ENCODE assay signal across 8 mouse cellular contexts in the genomic region with DNA sequence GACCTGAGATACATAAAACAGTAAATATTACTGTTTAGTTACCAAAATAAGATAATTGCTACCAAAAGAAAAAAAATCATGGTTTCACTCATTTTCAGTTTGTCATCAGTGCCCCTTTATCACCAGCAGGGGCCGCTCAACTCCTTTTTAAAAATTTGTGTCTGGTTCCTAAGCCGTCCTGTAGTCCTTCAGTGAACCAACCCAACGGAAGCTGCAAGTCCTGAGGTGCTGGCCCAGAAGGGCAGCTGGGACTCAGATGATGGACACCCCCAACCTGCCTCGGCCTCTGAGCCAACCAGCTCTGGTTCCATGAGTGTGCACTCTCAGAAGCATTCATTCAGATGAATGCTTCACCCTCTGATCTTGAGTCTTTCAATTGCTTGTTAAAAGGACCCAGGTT. TPM values are rescaled to one million over a fixed set of nuclear protein-coding genes. Genes with fewer than 3 reads are reported as not detected.
DNase-seq lines count a peak whose midpoint lies in the region; ATAC-seq lines count a peak whose summit lies in the region.

No protein-coding gene starts in this region.

- no peak overlapping the region for H3K9ac ChIP-seq in heart, embryonic 12.5 days

- no peaks in the 10 kb centered on the region for H3K27me3 ChIP-seq in heart, embryonic 10.5 days (ENCODE audit: insufficient read depth, poor library complexity, severe bottlenecking)
- H3K27me3 ChIP-seq in heart, embryonic 12.5 days (replicated peaks): no peaks in the 10 kb centered on the region

- no peak overlapping the region for H3K4me3 ChIP-seq in heart, embryonic 10.5 days
- H3K4me3 ChIP-seq in heart, embryonic 12.5 days: no peak overlapping the region

- H3K4me2 ChIP-seq in heart, embryonic 12.5 days: no peak overlapping the region

- ATAC-seq in heart, embryonic 12.5 days (ENCODE audit: insufficient number of reproducible peaks, low FRiP score): no peak
- ATAC-seq in megakaryocyte, adult 5-6 weeks (ENCODE audit: poor library complexity, severe bottlenecking): peak; percentile 74

- no peak for DNase-seq in heart, embryonic 10.5 days (ENCODE audit: low spot score)
- peak; percentile 33 for DNase-seq in MEL-GATA-1-ER (ENCODE audit: extremely low read depth, low read depth)
- peak; percentile 73 for DNase-seq in cerebellum, adult 9-10 months
- DNase-seq in frontal cortex, postnatal 25 days (ENCODE audit: low spot score in 2 of 2): peak; percentile 50 to 52
- DNase-seq in kidney, postnatal 4 days: peak; percentile 71 to 80
- DNase-seq in right cerebral cortex, postnatal 25 days: peak; percentile 42

- peaks cover 36% of the 10 kb centered on the region for H3K4me1 ChIP-seq in heart, embryonic 10.5 days
- peaks cover 46% of the 10 kb centered on the region for H3K4me1 ChIP-seq in heart, embryonic 12.5 days (replicated peaks)

- H3K9me3 ChIP-seq in heart, embryonic 10.5 days: no peaks in the 10 kb centered on the region
- H3K9me3 ChIP-seq in heart, embryonic 12.5 days (replicated peaks): no peaks in the 10 kb centered on the region

- H3K36me3 ChIP-seq in heart, embryonic 10.5 days: peaks cover 3% of the 10 kb centered on the region
- H3K36me3 ChIP-seq in heart, embryonic 12.5 days: peaks cover 7% of the 10 kb centered on the region; the same call in 1 of the 2 replicates

- H3K27ac ChIP-seq in heart, embryonic 10.5 days: peak overlapping the region; percentile 60; the same call in 1 of the 2 replicates
- H3K27ac ChIP-seq in heart, embryonic 12.5 days (ENCODE audit: poor library complexity, severe bottlenecking): no peak overlapping the region

- 7% methylated on average over 4 of the region's 4 CpGs for WGBS in heart, embryonic 10.5 days
- WGBS in heart, embryonic 12.5 days: 3% methylated on average over 4 of the region's 4 CpGs

RNA-seq across cellular contexts. Expression of gene Cep63, which starts 10.2 kb away (rescaled TPM):
- 51.9 and 53.4 TPM in 2 replicates for polyA plus RNA-seq in heart, embryonic 10.5 days (2016; fragmentation: Nextera tagmentation; extraction: Ambion mirVana)
- 44.2 and 51.4 TPM in 2 replicates for polyA plus RNA-seq in heart, embryonic 12.5 days (2016; fragmentation: Nextera tagmentation; extraction: Ambion mirVana)
- 26.7 and 30.0 TPM in 2 replicates for total RNA-seq in megakaryocyte, adult 5-6 weeks (2015)
- total RNA-seq in megakaryocyte, adult 5-6 weeks (2017): 28.0 and 39.0 TPM in 2 replicates

RNA-seq across cellular contexts. Expression of gene Anapc13, which starts 10.5 kb away (rescaled TPM):
- 183 and 186 TPM in 2 replicates for polyA plus RNA-seq in heart, embryonic 10.5 days (2016; fragmentation: Nextera tagmentation; extraction: Ambion mirVana)
- 227 and 238 TPM in 2 replicates for polyA plus RNA-seq in heart, embryonic 12.5 days (2016; fragmentation: Nextera tagmentation; extraction: Ambion mirVana)
- 115 and 117 TPM in 2 replicates for total RNA-seq in megakaryocyte, adult 5-6 weeks (2015)
- 106 and 119 TPM in 2 replicates for total RNA-seq in megakaryocyte, adult 5-6 weeks (2017)
